Mouse (Mus musculus): ENCODE results near the gene Mchr1. TPM values are rescaled to one million over a fixed set of nuclear protein-coding genes. Genes with fewer than 3 reads are reported as not detected.
"Not testable (repeated sequence)": the region's sequence is repeated elsewhere in the genome, so short reads cannot be mapped to it uniquely, and the experiment has no call there.

Gene Mchr1
- polyA plus RNA-seq, 1 experiment from 2014 or later = 1.3 TPM

DNA sequence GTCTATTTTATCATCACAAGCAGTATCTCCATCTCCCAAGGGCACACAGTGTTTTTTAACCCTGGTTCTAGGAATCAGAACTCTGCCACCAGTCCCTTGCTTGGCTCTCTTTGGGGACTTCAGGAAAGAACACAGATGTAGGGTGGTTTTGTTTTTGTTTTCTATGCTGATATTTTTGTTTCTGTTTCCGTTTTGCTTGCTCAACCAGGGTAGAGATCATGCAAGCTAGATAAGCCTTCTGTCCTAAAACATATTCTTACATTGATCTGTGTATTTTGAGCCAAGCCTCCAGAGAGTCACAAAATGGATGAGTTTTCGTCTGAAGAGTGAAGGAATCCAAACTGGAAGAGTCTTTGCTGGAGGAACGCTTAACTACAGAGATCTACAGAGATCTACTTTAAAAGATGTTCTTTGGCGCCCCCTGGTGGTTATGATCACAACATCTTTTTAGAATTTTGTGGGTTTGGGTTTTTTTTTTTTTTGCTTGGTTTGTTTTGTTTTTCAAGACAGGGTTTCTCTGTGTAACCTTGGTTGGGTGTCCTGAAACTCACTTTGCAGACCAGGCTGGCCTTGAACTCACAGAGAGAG lies 35.8 kb upstream of the Mchr1 start:
- 17% methylated on average over 4 of the region's 4 CpGs for WGBS

DNA sequence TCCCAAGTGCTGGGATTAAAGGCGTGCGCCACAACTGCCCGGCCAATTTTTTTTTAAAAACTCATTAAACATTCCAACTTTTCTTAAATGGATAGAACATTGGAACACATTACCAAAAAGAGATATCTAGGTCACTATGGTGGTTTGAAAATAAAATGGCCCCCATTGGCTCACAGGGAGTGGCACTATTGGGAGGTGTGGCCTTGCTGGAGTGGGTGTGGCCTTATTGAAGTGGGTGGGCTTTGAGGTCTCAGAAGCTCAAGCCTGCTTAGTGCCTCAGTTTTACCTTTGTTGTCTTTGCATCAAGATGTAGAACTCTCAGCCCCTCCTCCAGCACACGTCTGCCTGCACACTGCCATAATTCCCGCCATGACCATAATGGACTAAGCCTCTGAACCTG lies 32.8 kb upstream of the Mchr1 start:
- H3K36me3 ChIP-seq = no peaks in the 10 kb centered on the region
- H3K4me3 ChIP-seq (replicated peaks) = no peak overlapping the region
- no peaks in the 10 kb centered on the region for H3K27me3 ChIP-seq (replicated peaks)
- no peak for ATAC-seq (ENCODE audit: insufficient read depth, low FRiP score, low read depth)
- WGBS = 89% methylated on average over 5 of the region's 5 CpGs
- H3K9ac ChIP-seq = no peak overlapping the region
- H3K27ac ChIP-seq = no peak overlapping the region
- no peaks in the 10 kb centered on the region for H3K9me3 ChIP-seq
- no peaks in the 10 kb centered on the region for H3K4me1 ChIP-seq
- no peak overlapping the region for H3K4me2 ChIP-seq

More for the DNA sequence above, 35.8 kb upstream of the Mchr1 start:
- H3K4me2 ChIP-seq = 0 out of 2 replicates have a peak overlapping the region, but pooled peaks have one; percentile 16
- H3K27ac ChIP-seq = no peak overlapping the region
- ATAC-seq (ENCODE audit: insufficient read depth, low FRiP score, low read depth) = no peak
- H3K27me3 ChIP-seq (replicated peaks) = no peaks in the 10 kb centered on the region
- H3K4me1 ChIP-seq = 0 out of 2 replicates have a peak, but pooled peaks cover 3% of the 10 kb centered on the region
- H3K9ac ChIP-seq = no peak overlapping the region
- H3K4me3 ChIP-seq (replicated peaks) = no peak overlapping the region
- H3K9me3 ChIP-seq = no peaks in the 10 kb centered on the region
- H3K36me3 ChIP-seq = no peaks in the 10 kb centered on the region

DNA sequence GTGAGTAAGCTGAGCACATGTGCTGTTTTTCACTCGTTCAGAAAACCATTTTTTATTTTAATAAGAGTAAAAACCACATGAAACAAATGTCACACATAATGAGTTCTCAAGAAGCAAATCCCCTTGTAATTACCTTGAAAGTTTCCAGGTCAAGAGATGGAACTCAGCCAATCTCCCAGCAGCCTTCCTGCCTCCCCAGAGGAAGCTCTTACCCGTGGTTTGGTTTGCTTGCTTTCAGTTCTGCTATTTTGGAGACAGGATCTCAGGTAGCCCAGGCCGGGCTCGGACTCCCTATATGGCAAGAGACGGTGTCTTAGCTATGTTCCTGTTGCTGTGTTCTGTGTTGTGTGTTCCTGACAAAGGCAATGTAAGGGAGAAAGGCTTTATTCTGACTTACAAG lies 24.8 kb upstream of the Mchr1 start:
- no peaks in the 10 kb centered on the region for H3K36me3 ChIP-seq
- no peak overlapping the region for H3K27ac ChIP-seq
- ATAC-seq (ENCODE audit: insufficient read depth, low FRiP score, low read depth) = no peak

DNA sequence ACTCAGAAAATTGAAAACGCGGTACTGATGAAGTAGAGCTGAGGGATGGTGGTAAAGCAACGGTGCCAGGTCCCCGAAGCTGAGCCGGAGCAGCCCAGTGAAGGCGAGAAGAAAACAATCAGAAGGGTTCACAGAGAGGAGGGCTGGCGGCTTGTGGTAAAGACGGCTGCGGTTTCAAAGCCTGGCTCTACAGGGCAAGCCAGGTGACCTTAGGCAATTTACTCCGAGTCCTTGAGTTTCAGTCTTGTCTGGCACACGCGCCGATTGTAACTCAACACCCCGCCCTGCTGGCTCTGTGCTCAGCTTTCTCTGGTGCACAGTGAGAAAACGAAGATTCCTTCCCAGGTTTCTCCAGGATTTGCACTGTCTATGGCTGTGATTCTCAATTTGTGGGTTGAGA lies 22.3 kb upstream of the Mchr1 start:
- no peak overlapping the region for H3K9ac ChIP-seq
- H3K4me3 ChIP-seq (replicated peaks) = no peak overlapping the region
- no peaks in the 10 kb centered on the region for H3K27me3 ChIP-seq (replicated peaks)
- H3K36me3 ChIP-seq = no peaks in the 10 kb centered on the region
- no peaks in the 10 kb centered on the region for H3K9me3 ChIP-seq
- WGBS = 36% methylated on average over 15 of the region's 15 CpGs
- no peak overlapping the region for H3K27ac ChIP-seq
- no peaks in the 10 kb centered on the region for H3K4me1 ChIP-seq
- peak overlapping the region; percentile 36 for H3K4me2 ChIP-seq
- ATAC-seq (ENCODE audit: insufficient read depth, low FRiP score, low read depth) = no peak

More for the DNA sequence above, 24.8 kb upstream of the Mchr1 start:
- Histone ChIP-seq H3K4me1 (no peaks in the 10 kb centered on the region), H3K4me2 (no peak overlapping the region), H3K27me3 (replicated peaks) (no peaks in the 10 kb centered on the region), H3K9me3 (no peaks in the 10 kb centered on the region), H3K4me3 (replicated peaks) (no peak overlapping the region), H3K9ac (no peak overlapping the region)
- WGBS = 61% methylated on average over 5 of the region's 5 CpGs

DNA sequence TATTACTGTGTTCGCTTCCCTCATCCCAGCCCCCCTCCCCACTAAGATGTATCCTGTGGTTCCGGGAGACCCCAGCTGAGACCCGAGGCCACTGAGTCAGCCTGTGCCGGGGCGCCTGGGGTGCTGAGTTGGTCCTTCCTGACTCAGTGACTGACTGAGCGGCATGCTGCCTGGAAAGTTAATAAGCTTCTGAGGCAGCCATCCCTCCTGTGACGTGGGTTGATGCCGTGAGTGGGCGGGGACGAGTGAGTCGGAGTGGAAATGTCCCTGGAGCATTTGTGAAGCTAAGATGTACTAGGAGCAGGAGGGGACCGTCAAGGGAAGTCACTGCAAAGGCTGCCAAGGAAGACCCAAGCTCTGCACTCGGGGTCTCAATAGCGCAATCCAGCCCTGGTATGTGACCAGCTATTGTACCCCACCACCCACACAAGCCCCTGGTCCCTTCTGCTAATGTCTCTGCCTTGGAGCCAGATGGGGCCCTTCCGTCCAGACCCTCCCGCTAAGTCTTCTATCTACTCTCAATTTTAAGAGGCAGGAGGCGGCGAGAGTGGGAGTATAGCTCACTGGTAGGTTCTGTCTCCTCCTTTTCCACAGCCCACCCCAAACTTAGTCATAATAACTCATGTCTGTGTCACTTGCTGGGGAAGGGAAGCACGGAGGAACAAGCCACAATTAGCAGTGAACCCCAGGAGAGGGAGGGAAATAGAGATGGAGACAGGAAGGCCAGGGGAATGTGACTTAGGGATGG lies 18.2 kb upstream of the Mchr1 start:
- H3K27me3 ChIP-seq (replicated peaks) = no peaks in the 10 kb centered on the region
- H3K4me3 ChIP-seq (replicated peaks) = no peak overlapping the region
- H3K9me3 ChIP-seq = no peaks in the 10 kb centered on the region
- peaks cover 2% of the 10 kb centered on the region; the same call in 1 of the 2 replicates for H3K4me1 ChIP-seq
- no peak overlapping the region for H3K4me2 ChIP-seq
- no peak overlapping the region for H3K9ac ChIP-seq
- 80% methylated on average over 19 of the region's 19 CpGs for WGBS
- ATAC-seq (ENCODE audit: insufficient read depth, low FRiP score, low read depth) = no peak
- H3K36me3 ChIP-seq = no peaks in the 10 kb centered on the region
- H3K27ac ChIP-seq = no peak overlapping the region

DNA sequence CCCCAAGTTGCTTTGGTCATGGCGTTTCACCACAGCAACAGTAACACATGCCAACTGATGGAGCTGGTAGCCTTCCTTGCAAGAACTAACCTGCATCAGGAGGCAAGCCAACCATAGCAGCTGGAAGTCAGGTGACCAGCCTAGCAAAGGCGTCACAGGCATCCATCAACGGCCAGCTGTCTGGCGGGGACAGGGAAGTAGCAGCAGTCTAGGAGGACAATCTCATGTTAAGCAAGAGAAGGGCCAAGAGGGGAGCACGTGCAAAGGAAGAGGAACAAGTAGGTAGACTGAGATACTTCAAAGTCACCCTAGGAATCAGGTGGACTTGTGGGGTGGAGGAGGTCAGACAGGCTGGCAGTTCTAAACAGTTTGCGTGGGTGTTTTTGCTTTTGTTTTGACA lies 16.2 kb upstream of the Mchr1 start:
- WGBS = 69% methylated on average over 6 of the region's 6 CpGs
- Histone ChIP-seq H3K4me2 (no peak overlapping the region), H3K4me1 (peaks cover 2% of the 10 kb centered on the region; the same call in 1 of the 2 replicates), H3K36me3 (no peaks in the 10 kb centered on the region), H3K4me3 (replicated peaks) (no peak overlapping the region), H3K27ac (no peak overlapping the region), H3K9ac (no peak overlapping the region), H3K9me3 (no peaks in the 10 kb centered on the region), H3K27me3 (replicated peaks) (no peaks in the 10 kb centered on the region)
- no peak for ATAC-seq (ENCODE audit: insufficient read depth, low FRiP score, low read depth)

DNA sequence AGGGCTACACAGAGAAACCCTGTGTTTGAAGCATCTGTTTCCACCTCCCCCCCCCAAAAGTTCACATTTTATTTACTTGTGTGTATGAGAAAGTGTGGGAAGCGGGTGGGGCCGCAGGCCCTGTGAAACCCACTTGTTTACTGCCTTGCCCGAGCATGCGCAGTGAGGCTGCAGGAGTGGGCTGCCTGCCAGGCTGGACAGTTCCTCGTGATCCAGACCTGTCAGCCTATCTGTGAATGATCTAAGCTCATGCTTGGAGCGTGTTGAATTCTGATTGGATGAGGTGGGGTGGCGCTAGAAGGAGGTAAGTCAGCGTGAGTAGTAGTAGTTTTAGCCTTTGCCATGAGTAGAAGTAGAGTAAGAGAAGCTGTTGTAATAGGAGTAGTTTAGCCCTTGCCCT lies 15.2 kb upstream of the Mchr1 start:
- H3K4me3 ChIP-seq (replicated peaks); H3K27me3 ChIP-seq (replicated peaks); ATAC-seq (ENCODE audit: insufficient read depth, low FRiP score, low read depth); H3K27ac ChIP-seq; H3K36me3 ChIP-seq; H3K9ac ChIP-seq; H3K4me2 ChIP-seq; H3K9me3 ChIP-seq; H3K4me1 ChIP-seq: not testable (repeated sequence)
- WGBS = 62% methylated on average over 8 of the region's 8 CpGs

DNA sequence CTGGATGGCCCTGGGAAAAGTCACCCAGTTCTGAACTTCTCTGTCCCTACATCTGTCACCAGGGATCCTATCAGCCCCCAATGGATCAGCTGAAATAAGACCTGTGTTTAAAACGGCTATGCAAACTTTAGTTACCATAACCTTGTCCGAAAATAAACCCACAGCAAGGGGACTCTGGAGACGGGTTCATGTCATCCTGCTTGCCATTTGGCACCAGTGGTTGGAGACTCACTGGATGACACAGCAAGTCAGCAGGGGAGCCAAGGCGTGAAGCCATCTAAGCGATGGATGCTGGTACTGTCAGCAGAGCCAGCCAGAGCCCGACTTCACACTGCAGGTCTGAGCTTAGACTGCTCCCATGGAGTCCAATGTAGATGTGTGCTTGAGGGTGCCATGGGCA lies 13.9 kb upstream of the Mchr1 start:
- Histone ChIP-seq H3K4me1 (peaks cover 2% of the 10 kb centered on the region; the same call in 1 of the 2 replicates), H3K27me3 (replicated peaks) (no peaks in the 10 kb centered on the region), H3K36me3 (no peaks in the 10 kb centered on the region), H3K4me3 (replicated peaks) (no peak overlapping the region), H3K27ac (no peak overlapping the region), H3K4me2 (no peak overlapping the region), H3K9me3 (no peaks in the 10 kb centered on the region), H3K9ac (no peak overlapping the region)
- WGBS = 61% methylated on average over 6 of the region's 6 CpGs
- ATAC-seq (ENCODE audit: insufficient read depth, low FRiP score, low read depth) = no peak

DNA sequence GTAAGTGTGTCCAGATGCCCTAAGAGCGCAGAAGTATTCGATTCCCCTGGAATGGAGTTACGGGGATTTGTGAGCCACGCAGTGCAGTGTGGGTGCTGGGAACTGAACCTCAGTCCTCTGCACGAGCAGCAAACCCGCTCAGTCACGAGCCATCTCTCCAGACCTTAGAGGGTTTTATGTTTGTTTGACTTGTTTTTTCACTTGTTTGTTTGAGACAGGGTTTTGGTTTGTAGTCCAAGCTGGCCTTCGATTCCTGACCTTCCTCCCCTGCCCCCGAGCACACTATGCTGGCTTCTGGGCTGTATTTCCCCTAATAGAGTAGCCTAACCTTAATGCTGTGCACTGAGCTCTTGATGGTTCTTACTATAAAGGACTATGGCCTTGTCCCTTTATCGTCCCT lies 10.3 kb upstream of the Mchr1 start:
- Histone ChIP-seq H3K4me3 (replicated peaks) (no peak overlapping the region), H3K36me3 (no peaks in the 10 kb centered on the region), H3K27me3 (replicated peaks) (no peaks in the 10 kb centered on the region), H3K9me3 (no peaks in the 10 kb centered on the region), H3K4me1 (peaks cover under 1% of the 10 kb centered on the region; the same call in 1 of the 2 replicates), H3K9ac (no peak overlapping the region), H3K4me2 (no peak overlapping the region), H3K27ac (no peak overlapping the region)
- WGBS = 85% methylated on average over 10 of the region's 10 CpGs
- no peak for ATAC-seq (ENCODE audit: insufficient read depth, low FRiP score, low read depth)

DNA sequence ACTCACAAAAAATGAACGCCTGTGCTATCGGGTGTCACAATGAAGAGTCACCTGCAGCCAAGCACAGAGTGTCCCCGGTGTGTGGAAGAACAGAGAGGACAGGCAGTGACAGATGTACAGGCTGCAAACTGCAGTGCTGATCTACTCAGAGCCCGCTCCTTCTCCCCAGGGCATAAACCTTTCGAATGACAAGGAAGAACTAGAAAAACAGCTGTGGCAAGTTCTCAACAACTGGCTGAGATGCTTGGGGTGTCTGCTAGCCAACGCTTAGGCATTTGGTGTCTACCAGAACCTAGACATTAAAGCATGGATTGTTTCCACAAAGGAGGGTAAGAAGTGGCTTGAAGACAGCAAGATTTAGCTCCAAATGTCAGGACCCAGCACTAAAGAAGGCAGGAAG lies 9.6 kb upstream of the Mchr1 start:
- no peak overlapping the region for H3K4me3 ChIP-seq (replicated peaks)
- H3K9me3 ChIP-seq = no peaks in the 10 kb centered on the region
- 71% methylated on average over 6 of the region's 6 CpGs for WGBS
- no peak overlapping the region for H3K9ac ChIP-seq
- H3K4me1 ChIP-seq = no peaks in the 10 kb centered on the region
- no peak overlapping the region for H3K4me2 ChIP-seq
- no peaks in the 10 kb centered on the region for H3K36me3 ChIP-seq
- no peak overlapping the region for H3K27ac ChIP-seq
- no peaks in the 10 kb centered on the region for H3K27me3 ChIP-seq (replicated peaks)
- no peak for ATAC-seq (ENCODE audit: insufficient read depth, low FRiP score, low read depth)

DNA sequence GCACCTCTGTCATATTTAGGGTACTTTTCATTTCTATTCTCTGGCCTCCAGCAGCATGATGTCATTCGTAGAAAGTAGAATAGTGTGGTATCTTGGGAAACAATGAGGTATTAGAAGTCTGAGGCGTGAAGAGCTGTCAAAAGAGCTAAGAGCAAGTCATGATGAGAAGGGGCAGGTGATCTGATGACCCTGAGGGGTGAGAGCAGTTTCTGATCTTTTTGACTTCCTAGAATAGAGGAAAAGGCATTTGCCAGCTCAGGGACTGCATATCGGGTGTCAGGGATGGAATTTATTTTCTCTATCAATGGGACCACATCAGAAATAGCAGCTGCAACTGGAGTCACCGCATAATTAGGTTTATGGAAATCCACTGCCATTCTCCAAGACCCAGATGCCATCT lies 8.5 kb upstream of the Mchr1 start:
- H3K9ac ChIP-seq = no peak overlapping the region
- no peak overlapping the region for H3K4me2 ChIP-seq
- no peaks in the 10 kb centered on the region for H3K27me3 ChIP-seq (replicated peaks)
- WGBS = 79% methylated on average over 4 of the region's 4 CpGs
- no peaks in the 10 kb centered on the region for H3K9me3 ChIP-seq
- H3K4me1 ChIP-seq = no peaks in the 10 kb centered on the region
- H3K36me3 ChIP-seq = no peaks in the 10 kb centered on the region
- H3K27ac ChIP-seq = no peak overlapping the region
- ATAC-seq (ENCODE audit: insufficient read depth, low FRiP score, low read depth) = no peak
- H3K4me3 ChIP-seq (replicated peaks) = no peak overlapping the region

DNA sequence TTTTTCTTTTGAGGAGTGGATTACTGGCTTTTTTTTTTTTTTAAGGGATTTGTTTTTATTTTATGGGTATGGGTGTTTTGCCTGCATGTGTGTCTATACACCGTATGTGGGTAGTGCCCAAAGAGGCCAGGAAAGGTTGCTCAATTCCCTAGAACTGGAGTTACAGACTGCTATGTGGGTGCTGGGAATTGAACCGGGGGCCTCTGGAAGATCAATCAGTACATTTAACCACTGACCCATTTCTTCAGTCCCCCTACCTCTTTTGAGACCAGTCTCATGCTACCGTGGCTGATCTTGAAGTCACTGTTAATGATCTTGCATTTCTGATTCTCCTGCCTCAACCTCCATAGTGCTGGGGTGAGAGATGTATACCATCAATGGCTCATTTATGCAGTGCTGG lies 8.0 kb upstream of the Mchr1 start:
- H3K9me3 ChIP-seq = no peaks in the 10 kb centered on the region
- no peaks in the 10 kb centered on the region for H3K4me1 ChIP-seq
- H3K9ac ChIP-seq = no peak overlapping the region
- WGBS = 95% methylated on average over 3 of the region's 3 CpGs
- H3K4me3 ChIP-seq (replicated peaks) = no peak overlapping the region
- no peaks in the 10 kb centered on the region for H3K27me3 ChIP-seq (replicated peaks)
- H3K27ac ChIP-seq = no peak overlapping the region
- no peaks in the 10 kb centered on the region for H3K36me3 ChIP-seq
- no peak overlapping the region for H3K4me2 ChIP-seq
- no peak for ATAC-seq (ENCODE audit: insufficient read depth, low FRiP score, low read depth)

Data from stomach, embryonic 15.5 days (tissue).